Mouse (Mus musculus): Measurements from ENCODE around the gene Gm10563. TPM values are rescaled to one million over a fixed set of nuclear protein-coding genes. Genes with fewer than 3 reads are reported as not detected.
A peak's percentile ranks its signal among the peaks of the same experiment; 100 is the strongest.

Gene Gm10563
- polyA plus RNA-seq, 1 experiment from 2014 or later: not detected

DNA sequence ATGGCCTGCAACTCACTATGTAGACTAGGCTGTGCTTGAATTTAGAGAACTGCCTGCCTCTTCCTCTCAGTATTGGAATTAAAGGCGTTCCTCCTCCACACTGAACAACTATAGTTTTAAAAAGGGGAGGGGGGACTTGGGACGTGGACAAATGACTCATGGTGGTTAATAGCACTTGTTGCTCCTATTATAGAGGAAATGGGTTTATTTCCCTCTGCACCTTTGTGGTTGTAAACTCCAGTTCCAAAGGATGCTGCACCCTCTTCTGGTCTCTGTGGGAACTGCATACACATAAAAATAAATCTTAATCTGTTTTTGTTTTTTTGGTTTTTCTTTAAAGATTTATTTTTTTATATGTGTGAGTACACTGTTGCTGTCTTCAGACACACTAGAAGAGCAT lies 77.0 kb downstream of the Gm10563 start:
- peak; percentile 43 for DNase-seq (ENCODE audit: low spot score)
- H3K36me3 ChIP-seq (ENCODE audit: control insufficient read depth, insufficient read depth, low read length): no peaks in the 10 kb centered on the region
- 33% methylated on average over 2 of the region's 2 CpGs for WGBS

DNA sequence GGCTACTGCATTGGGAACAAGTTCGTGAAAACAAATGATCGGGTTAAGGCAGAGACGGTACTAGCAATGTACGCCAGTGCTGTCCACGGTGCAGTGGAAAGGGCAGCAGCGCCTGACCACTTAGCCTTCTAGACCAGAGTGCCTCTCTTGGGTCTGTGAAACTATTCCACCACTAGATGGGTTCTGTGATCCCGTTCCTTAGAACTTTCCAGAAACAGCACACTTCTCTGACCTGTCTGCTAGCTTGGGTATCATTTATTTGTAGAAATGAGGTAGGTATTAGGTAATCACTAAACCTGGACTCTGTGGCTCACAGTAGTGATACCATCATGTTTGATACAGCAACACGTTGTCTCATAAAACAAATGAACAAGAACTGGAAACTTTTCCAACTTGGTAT lies 78.7 kb downstream of the Gm10563 start:
- 67% methylated on average over 8 of the region's 8 CpGs for WGBS
- no peak overlapping the region for H3K4me2 ChIP-seq (ENCODE audit: low read depth, low read length)
- no peaks in the 10 kb centered on the region for H3K36me3 ChIP-seq (ENCODE audit: control insufficient read depth, insufficient read depth, low read length)
- H3K27me3 ChIP-seq (replicated peaks; ENCODE audit: control insufficient read depth, insufficient read depth, low read length): no peaks in the 10 kb centered on the region
- ATAC-seq (ENCODE audit: low read depth) (no peak), DNase-seq (ENCODE audit: low spot score) (no peak)
- no peak overlapping the region for H3K9ac ChIP-seq (ENCODE audit: low read depth, low read length)
- peaks cover 24% of the 10 kb centered on the region for H3K4me1 ChIP-seq (ENCODE audit: control insufficient read depth, insufficient read depth, low read length)
- H3K27ac ChIP-seq (replicated peaks; ENCODE audit: low read depth, low read length): no peak overlapping the region
- no peak overlapping the region for H3K4me3 ChIP-seq (ENCODE audit: low read depth, low read length)
- H3K9me3 ChIP-seq (ENCODE audit: control insufficient read depth, low read length): no peaks in the 10 kb centered on the region

More for the DNA sequence above, 77.0 kb downstream of the Gm10563 start:
- Histone ChIP-seq H3K9ac (ENCODE audit: low read depth, low read length) (no peak overlapping the region), H3K9me3 (ENCODE audit: control insufficient read depth, low read length) (no peaks in the 10 kb centered on the region), H3K4me1 (ENCODE audit: control insufficient read depth, insufficient read depth, low read length) (peaks cover 13% of the 10 kb centered on the region), H3K4me3 (ENCODE audit: low read depth, low read length) (no peak overlapping the region), H3K27me3 (replicated peaks; ENCODE audit: control insufficient read depth, insufficient read depth, low read length) (no peaks in the 10 kb centered on the region), H3K27ac (replicated peaks; ENCODE audit: low read depth, low read length) (no peak overlapping the region), H3K4me2 (ENCODE audit: low read depth, low read length) (no peak overlapping the region)
- ATAC-seq (ENCODE audit: low read depth): no peak

Other genes starting within 250 kb of the Gm10563 start
- not detected in 2 replicates for gene Gabrd, start 247.3 kb downstream of the Gm10563 start, polyA plus RNA-seq (2014; fragmentation: Nextera tagmentation; extraction: Ambion mirVana)
- gene Cfap74, start 236.2 kb downstream of the Gm10563 start, polyA plus RNA-seq (2014; fragmentation: Nextera tagmentation; extraction: Ambion mirVana): 4.4 and 4.5 TPM in 2 replicates
- 0.54 and 1.3 TPM in 2 replicates for gene Tmem52, start 176.3 kb downstream of the Gm10563 start, polyA plus RNA-seq (2014; fragmentation: Nextera tagmentation; extraction: Ambion mirVana)
- 448 and 484 TPM in 2 replicates for gene Gnb1, start 154.0 kb downstream of the Gm10563 start, polyA plus RNA-seq (2014; fragmentation: Nextera tagmentation; extraction: Ambion mirVana)
- 89.2 and 94.5 TPM in 2 replicates for gene Nadk, start 83.0 kb downstream of the Gm10563 start, polyA plus RNA-seq (2014; fragmentation: Nextera tagmentation; extraction: Ambion mirVana)
- 9.2 and 10.3 TPM in 2 replicates for gene Slc35e2, start 44.0 kb downstream of the Gm10563 start, polyA plus RNA-seq (2014; fragmentation: Nextera tagmentation; extraction: Ambion mirVana)
- gene Cdk11b, start 20.6 kb downstream of the Gm10563 start, polyA plus RNA-seq (2014; fragmentation: Nextera tagmentation; extraction: Ambion mirVana): 47.1 and 50.8 TPM in 2 replicates
- gene Mmp23, start 8.0 kb upstream of the Gm10563 start, polyA plus RNA-seq (2014; fragmentation: Nextera tagmentation; extraction: Ambion mirVana): 29.4 and 31.2 TPM in 2 replicates
- 24.8 and 27.3 TPM in 2 replicates for gene Mib2, start 23.8 kb upstream of the Gm10563 start, polyA plus RNA-seq (2014; fragmentation: Nextera tagmentation; extraction: Ambion mirVana)
- gene Fndc10, start 48.9 kb upstream of the Gm10563 start, polyA plus RNA-seq (2014; fragmentation: Nextera tagmentation; extraction: Ambion mirVana): 6.3 and 6.9 TPM in 2 replicates
- 133 and 146 TPM in 2 replicates for gene Ssu72, start 59.4 kb upstream of the Gm10563 start, polyA plus RNA-seq (2014; fragmentation: Nextera tagmentation; extraction: Ambion mirVana)
- 0.87 and 0.92 TPM in 2 replicates for gene Tmem240, start 89.4 kb upstream of the Gm10563 start, polyA plus RNA-seq (2014; fragmentation: Nextera tagmentation; extraction: Ambion mirVana)
- gene Atad3a, start 115.7 kb upstream of the Gm10563 start, polyA plus RNA-seq (2014; fragmentation: Nextera tagmentation; extraction: Ambion mirVana): 77.0 and 77.9 TPM in 2 replicates
- 12.7 and 14.9 TPM in 2 replicates for gene Vwa1, start 129.3 kb upstream of the Gm10563 start, polyA plus RNA-seq (2014; fragmentation: Nextera tagmentation; extraction: Ambion mirVana)
- gene Tmem88b, start 140.5 kb upstream of the Gm10563 start, polyA plus RNA-seq (2014; fragmentation: Nextera tagmentation; extraction: Ambion mirVana): 0.92 and 1.2 TPM in 2 replicates
- not detected in 2 replicates for gene Ankrd65, start 145.0 kb upstream of the Gm10563 start, polyA plus RNA-seq (2014; fragmentation: Nextera tagmentation; extraction: Ambion mirVana)
- 199 and 219 TPM in 2 replicates for gene Mrpl20, start 157.5 kb upstream of the Gm10563 start, polyA plus RNA-seq (2014; fragmentation: Nextera tagmentation; extraction: Ambion mirVana)
- gene Ccnl2, start 167.1 kb upstream of the Gm10563 start, polyA plus RNA-seq (2014; fragmentation: Nextera tagmentation; extraction: Ambion mirVana): 163 and 175 TPM in 2 replicates
- gene Aurkaip1, start 185.9 kb upstream of the Gm10563 start, polyA plus RNA-seq (2014; fragmentation: Nextera tagmentation; extraction: Ambion mirVana): 126 and 129 TPM in 2 replicates
- gene Mxra8, start 194.3 kb upstream of the Gm10563 start, polyA plus RNA-seq (2014; fragmentation: Nextera tagmentation; extraction: Ambion mirVana): 138 and 142 TPM in 2 replicates
- gene Dvl1, start 202.0 kb upstream of the Gm10563 start, polyA plus RNA-seq (2014; fragmentation: Nextera tagmentation; extraction: Ambion mirVana): 9.7 and 12.0 TPM in 2 replicates
- 0.36 and 0.38 TPM in 2 replicates for gene Tas1r3, start 218.0 kb upstream of the Gm10563 start, polyA plus RNA-seq (2014; fragmentation: Nextera tagmentation; extraction: Ambion mirVana)
- 15.6 and 16.5 TPM in 2 replicates for gene Cptp, start 224.0 kb upstream of the Gm10563 start, polyA plus RNA-seq (2014; fragmentation: Nextera tagmentation; extraction: Ambion mirVana)
- 53.5 and 68.4 TPM in 2 replicates for gene Ints11, start 224.1 kb upstream of the Gm10563 start, polyA plus RNA-seq (2014; fragmentation: Nextera tagmentation; extraction: Ambion mirVana)
- 48.3 and 49.4 TPM in 2 replicates for gene Pusl1, start 246.4 kb upstream of the Gm10563 start, polyA plus RNA-seq (2014; fragmentation: Nextera tagmentation; extraction: Ambion mirVana)
- 23.9 and 24.2 TPM in 2 replicates for gene Acap3, start 246.4 kb upstream of the Gm10563 start, polyA plus RNA-seq (2014; fragmentation: Nextera tagmentation; extraction: Ambion mirVana)